Mouse (Mus musculus): ENCODE results near the gene Tmem150b. TPM values are rescaled to one million over a fixed set of nuclear protein-coding genes. Genes with fewer than 3 reads are reported as not detected.

Tmem150b gene
- total and polyA plus RNA-seq, 3 experiments, result 0.11 to 1.7 (median 1.1) TPM

- Histone ChIP-seq H3K36me3 (replicated peaks) (peaks cover 26% of the 10 kb centered on the region), H3K4me1 (ENCODE audit: insufficient read depth, low read depth, low read length) (peaks cover 49% of the 10 kb centered on the region), H3K4me3 (ENCODE audit: low read depth, low read length) (peak overlapping the region; percentile 72), H3K9me3 (replicated peaks) (peaks cover 8% of the 10 kb centered on the region), H3K27me3 (ENCODE audit: insufficient read depth, low read length) (0 out of 2 replicates have a peak, but pooled peaks cover 2% of the 10 kb centered on the region)
- no peak for ATAC-seq (ENCODE audit: extremely low read depth, insufficient number of reproducible peaks, low FRiP score, poor library complexity, severe bottlenecking)
- peak; percentile 68 for DNase-seq (ENCODE audit: low spot score)
- TF ChIP-seq GATA1 (IDR thresholded peaks at IDR 0.05; ENCODE audit: borderline replicate concordance, low read length) (no peak), CTCF (IDR thresholded peaks at IDR 0.05; ENCODE audit: low read depth, low read length) (no peak), GATA2 (IDR thresholded peaks at IDR 0.05; ENCODE audit: borderline replicate concordance, low read depth, low read length) (no peak), TAL1 (conservative IDR thresholded peaks at IDR 0.05; ENCODE audit: low read depth, low read length) (no peak), POLR2AphosphoS5 (IDR thresholded peaks at IDR 0.05; ENCODE audit: insufficient replicate concordance, low read depth, low read length) (no peak; the same call in 1 of the 2 replicates)
These were observed 27.1 kb upstream of the Tmem150b start for GRCm38 (mm10) chr7:4751971-4752820.

GRCm38 (mm10) chr7:4749169-4749568 is 24.1 kb upstream of the Tmem150b start:
- ATAC-seq (ENCODE audit: extremely low read depth, insufficient number of reproducible peaks, low FRiP score, poor library complexity, severe bottlenecking) (no peak), DNase-seq (ENCODE audit: low spot score) (no peak)
- H3K4me1 ChIP-seq (ENCODE audit: insufficient read depth, low read depth, low read length), result peaks cover 77% of the 10 kb centered on the region
- TF ChIP-seq POLR2AphosphoS5 (IDR thresholded peaks at IDR 0.05; ENCODE audit: insufficient replicate concordance, low read depth, low read length) (0 out of 2 replicates have a peak, but pooled peaks have one; percentile 52), TAL1 (conservative IDR thresholded peaks at IDR 0.05; ENCODE audit: low read depth, low read length) (no peak), GATA1 (IDR thresholded peaks at IDR 0.05; ENCODE audit: borderline replicate concordance, low read length) (no peak), CTCF (IDR thresholded peaks at IDR 0.05; ENCODE audit: low read depth, low read length) (no peak), GATA2 (IDR thresholded peaks at IDR 0.05; ENCODE audit: borderline replicate concordance, low read depth, low read length) (no peak)
- H3K9me3 ChIP-seq (replicated peaks), result no peaks in the 10 kb centered on the region
- no peak overlapping the region for H3K4me3 ChIP-seq (ENCODE audit: low read depth, low read length)
- 0 out of 2 replicates have a peak, but pooled peaks cover 2% of the 10 kb centered on the region for H3K27me3 ChIP-seq (ENCODE audit: insufficient read depth, low read length)
- peaks cover 56% of the 10 kb centered on the region for H3K36me3 ChIP-seq (replicated peaks)

- Histone ChIP-seq H3K36me3 (replicated peaks) (peaks cover 64% of the 10 kb centered on the region), H3K27me3 (ENCODE audit: insufficient read depth, low read length) (0 out of 2 replicates have a peak, but pooled peaks cover 2% of the 10 kb centered on the region), H3K4me1 (ENCODE audit: insufficient read depth, low read depth, low read length) (peaks cover 85% of the 10 kb centered on the region), H3K9me3 (replicated peaks) (no peaks in the 10 kb centered on the region), H3K4me3 (ENCODE audit: low read depth, low read length) (no peak overlapping the region)
- TF ChIP-seq POLR2AphosphoS5 (IDR thresholded peaks at IDR 0.05; ENCODE audit: insufficient replicate concordance, low read depth, low read length), result no peak
- no peak for TF ChIP-seq GATA1 (IDR thresholded peaks at IDR 0.05; ENCODE audit: borderline replicate concordance, low read length)
- TF ChIP-seq CTCF (IDR thresholded peaks at IDR 0.05; ENCODE audit: low read depth, low read length), result no peak
- no peak for TF ChIP-seq TAL1 (conservative IDR thresholded peaks at IDR 0.05; ENCODE audit: low read depth, low read length)
- TF ChIP-seq GATA2 (IDR thresholded peaks at IDR 0.05; ENCODE audit: borderline replicate concordance, low read depth, low read length), result no peak
- no peak for ATAC-seq (ENCODE audit: extremely low read depth, insufficient number of reproducible peaks, low FRiP score, poor library complexity, severe bottlenecking)
- DNase-seq (ENCODE audit: low spot score), result no peak
These were observed 23.3 kb upstream of the Tmem150b start for GRCm38 (mm10) chr7:4748321-4748720.

GRCm38 (mm10) chr7:4747156-4747899 is 22.3 kb upstream of the Tmem150b start:
- Histone ChIP-seq H3K36me3 (replicated peaks) (peaks cover 74% of the 10 kb centered on the region), H3K4me3 (ENCODE audit: low read depth, low read length) (peak overlapping the region; percentile 42; the same call in 1 of the 2 replicates), H3K27me3 (ENCODE audit: insufficient read depth, low read length) (no peaks in the 10 kb centered on the region), H3K9me3 (replicated peaks) (no peaks in the 10 kb centered on the region), H3K4me1 (ENCODE audit: insufficient read depth, low read depth, low read length) (peaks cover 86% of the 10 kb centered on the region)
- no peak for DNase-seq (ENCODE audit: low spot score)
- peak; percentile 32; the same call in 1 of the 2 replicates for ATAC-seq (ENCODE audit: extremely low read depth, insufficient number of reproducible peaks, low FRiP score, poor library complexity, severe bottlenecking)
- TF ChIP-seq POLR2AphosphoS5 (IDR thresholded peaks at IDR 0.05; ENCODE audit: insufficient replicate concordance, low read depth, low read length) (no peak), GATA2 (IDR thresholded peaks at IDR 0.05; ENCODE audit: borderline replicate concordance, low read depth, low read length) (no peak), GATA1 (IDR thresholded peaks at IDR 0.05; ENCODE audit: borderline replicate concordance, low read length) (no peak), TAL1 (conservative IDR thresholded peaks at IDR 0.05; ENCODE audit: low read depth, low read length) (0 out of 2 replicates have a peak, but pooled peaks have one; percentile 15)

- peak overlapping the region; percentile 52; the same call in 1 of the 2 replicates for H3K4me3 ChIP-seq (ENCODE audit: low read depth, low read length)
- TF ChIP-seq TAL1 (conservative IDR thresholded peaks at IDR 0.05; ENCODE audit: low read depth, low read length) (no peak), POLR2AphosphoS5 (IDR thresholded peaks at IDR 0.05; ENCODE audit: insufficient replicate concordance, low read depth, low read length) (no peak), CTCF (IDR thresholded peaks at IDR 0.05; ENCODE audit: low read depth, low read length) (no peak), GATA1 (IDR thresholded peaks at IDR 0.05; ENCODE audit: borderline replicate concordance, low read length) (no peak), GATA2 (IDR thresholded peaks at IDR 0.05; ENCODE audit: borderline replicate concordance, low read depth, low read length) (no peak)
- no peak for DNase-seq (ENCODE audit: low spot score)
- ATAC-seq (ENCODE audit: extremely low read depth, insufficient number of reproducible peaks, low FRiP score, poor library complexity, severe bottlenecking), result no peak
- H3K4me1 ChIP-seq (ENCODE audit: insufficient read depth, low read depth, low read length), result peaks cover 87% of the 10 kb centered on the region
- H3K27me3 ChIP-seq (ENCODE audit: insufficient read depth, low read length), result no peaks in the 10 kb centered on the region
- peaks cover 81% of the 10 kb centered on the region for H3K36me3 ChIP-seq (replicated peaks)
- H3K9me3 ChIP-seq (replicated peaks), result no peaks in the 10 kb centered on the region
These were observed 21.4 kb upstream of the Tmem150b start for GRCm38 (mm10) chr7:4746326-4746980.

All from G1E (cell line).